Mouse (Mus musculus) cortical plate, adult 2 months (tissue): ENCODE data around the gene Cdk8.

Source experiments
- CTCF ChIP-seq: fragments of 200-500 bp; IDR thresholded peaks from 2 replicates; pipeline ENCODE4 v1.5.1; 2011; ENCODE audit warnings: mild to moderate bottlenecking, control low read depth, low read length; ENCODE audit not compliant: insufficient read depth; ENCODE audit errors: extremely low read depth
- POLR2A ChIP-seq: fragments of 200-500 bp; IDR thresholded peaks from 2 replicates; pipeline ENCODE4 v1.6.1; 2011; ENCODE audit warnings: mild to moderate bottlenecking, low read length, control low read depth; ENCODE audit not compliant: insufficient read depth; ENCODE audit errors: extremely low read depth

- TF ChIP-seq CTCF = no peak
- TF ChIP-seq POLR2A = no peak
Measured at GRCm38 (mm10) chr5:146318461-146318860, 87.4 kb downstream of the Cdk8 start.
